Mouse (Mus musculus): Measurements from ENCODE around the gene Cyp2w1. TPM values are rescaled to one million over a fixed set of nuclear protein-coding genes. Genes with fewer than 3 reads are reported as not detected.

The Cyp2w1 gene
- total RNA-seq, 1 experiment from 2014 or later, result not detected

DNA sequence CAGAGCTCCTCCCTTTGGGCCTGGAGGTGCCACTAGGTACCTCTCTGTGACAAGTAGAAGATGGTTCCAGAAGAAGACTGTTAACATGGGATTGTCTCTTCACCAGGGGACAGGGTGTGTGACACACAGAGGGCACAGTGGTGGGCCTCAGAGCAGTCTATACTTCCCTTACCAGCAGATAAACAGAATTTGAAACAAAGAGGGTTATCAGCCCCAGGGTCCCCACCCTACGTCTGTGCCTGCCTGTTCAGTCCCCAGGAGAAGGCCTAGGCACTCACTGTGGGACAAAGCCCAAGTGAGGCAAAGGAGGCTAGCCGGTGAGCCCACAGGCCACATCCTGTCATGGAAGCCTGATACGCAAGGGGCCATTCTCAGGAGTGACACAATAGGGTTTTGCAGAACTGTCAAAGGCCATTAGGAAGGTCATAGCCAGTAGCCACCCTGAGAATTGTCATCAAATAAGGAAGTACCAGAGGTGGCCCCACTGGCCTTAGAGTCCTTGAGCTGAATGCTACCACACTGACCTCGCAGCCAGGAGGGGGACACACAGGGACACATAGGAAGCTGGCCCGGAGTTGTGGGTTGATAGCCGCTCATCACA, 52.5 kb downstream of the Cyp2w1 start, which contains the start of gene C130050O18Rik:
Gene C130050O18Rik, plus strand, starts transcription at position 480 of the 601 bp plus-strand sequence.
- DNase-seq, result no peak

DNA sequence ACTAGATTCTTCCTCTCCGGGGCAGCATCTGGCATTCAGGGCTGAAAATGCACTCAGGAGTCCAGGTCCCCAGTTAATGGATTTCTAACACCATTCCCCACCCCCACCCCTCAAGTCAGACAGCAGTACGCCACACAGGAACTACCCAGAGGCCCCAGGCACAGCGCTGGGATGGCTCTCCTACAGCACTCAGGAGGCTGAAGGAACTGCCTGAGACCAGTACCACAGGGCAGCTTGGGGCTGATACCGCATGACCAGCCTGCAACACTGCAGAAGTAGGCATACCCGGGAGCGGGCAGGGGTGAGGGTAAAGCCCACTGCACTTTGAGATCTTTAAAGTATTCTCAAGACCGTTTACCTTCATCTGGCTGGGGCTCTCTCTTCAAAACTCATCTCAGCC, 53.1 kb downstream of the Cyp2w1 start:
- DNase-seq, result no peak

DNA sequence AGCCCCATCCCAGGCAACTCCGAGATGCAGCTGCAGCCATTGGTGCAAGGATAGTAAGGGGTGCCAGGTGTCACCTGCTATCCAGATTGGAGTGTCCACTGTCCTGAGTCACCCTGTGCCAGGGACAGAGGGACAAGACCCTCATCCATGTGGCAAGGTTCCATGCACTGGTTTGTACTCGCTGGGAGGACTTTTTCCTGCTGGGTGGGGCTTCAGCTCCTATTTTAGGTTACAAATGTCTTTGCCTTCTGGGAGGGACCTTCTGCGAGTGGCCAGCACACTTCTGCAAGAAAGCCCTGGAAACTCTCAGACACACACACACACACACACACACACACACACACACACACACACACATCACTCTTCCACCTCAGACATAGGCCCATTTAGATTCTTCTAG, 53.5 kb downstream of the Cyp2w1 start:
- no peak for DNase-seq

Small RNAs within 50 kb of the gene (microRNA-seq; reads per million reads assigned to microRNA genes)
- 286 to 386 reads per million in 2 experiments for gene Mir339

Other genes with a start within 250 kb of the Cyp2w1 start
- 16.4 and 20.0 TPM in 2 replicates for gene Prkar1b, start 202.6 kb upstream of the Cyp2w1 start, total RNA-seq (2021)
- gene Dnaaf5, start 202.4 kb upstream of the Cyp2w1 start, total RNA-seq (2021), result 18.9 and 20.4 TPM in 2 replicates
- gene Sun1, start 152.0 kb upstream of the Cyp2w1 start, total RNA-seq (2021), result 63.6 and 78.6 TPM in 2 replicates
- 62.4 and 73.8 TPM in 2 replicates for gene Get4, start 100.3 kb upstream of the Cyp2w1 start, total RNA-seq (2021)
- 4.5 and 6.8 TPM in 2 replicates for gene Adap1, start 27.0 kb upstream of the Cyp2w1 start, total RNA-seq (2021)
- 68.3 and 74.0 TPM in 2 replicates for gene Cox19, start 1.2 kb upstream of the Cyp2w1 start, total RNA-seq (2021)
- gene Gpr146, start 25.1 kb downstream of the Cyp2w1 start, total RNA-seq (2021), result 12.1 and 14.8 TPM in 2 replicates
- 0.30 TPM in 2 replicates for gene C130050O18Rik, start 52.7 kb downstream of the Cyp2w1 start, total RNA-seq (2021)
- 4.6 and 6.3 TPM in 2 replicates for gene Gper1, start 70.5 kb downstream of the Cyp2w1 start, total RNA-seq (2021)
- gene 3110082I17Rik, start 107.9 kb downstream of the Cyp2w1 start, total RNA-seq (2021), result 9.6 and 11.2 TPM in 2 replicates
- gene Zfand2a, start 131.9 kb downstream of the Cyp2w1 start, total RNA-seq (2021), result 23.2 and 24.1 TPM in 2 replicates
- 0.15 TPM in 1 of 2 replicates, not detected in the other for gene Uncx, start 190.9 kb downstream of the Cyp2w1 start, total RNA-seq (2021)